Mouse (Mus musculus) CH12.LX (cell line): ENCODE data around the gene Cdh5. TPM values are rescaled to one million over a fixed set of nuclear protein-coding genes. Genes with fewer than 3 reads are reported as not detected.

ENCODE experiments used
- DNase-seq: peaks from one replicate; pipeline ENCODE4 v3.0.0-alpha.2; 2013; ENCODE audit errors: extremely low read depth
- H3K27ac ChIP-seq: 2 replicates; pipeline ENCODE4 v1.5.1; 2012; ENCODE audit warnings: low read depth, mild to moderate bottlenecking, control low read depth, moderate library complexity; ENCODE audit not compliant: insufficient read depth
- H3K27me3 ChIP-seq: replicated peaks from 2 replicates; pipeline ENCODE3; 2012; ENCODE audit warnings: inconsistent platforms
- H3K36me3 ChIP-seq, 2 experiments: replicated peaks in 1 of 2; 2 replicates each; pipeline versions ENCODE3 to v1.6.1; 2012; ENCODE audit warnings: inconsistent platforms in 1 of 2, low read length in 1 of 2, mild to moderate bottlenecking in 1 of 2, mixed read lengths in 1 of 2, moderate library complexity in 1 of 2; ENCODE audit not compliant: control insufficient read depth in 1 of 2, insufficient read depth in 1 of 2
- H3K4me1 ChIP-seq, 2 experiments: 2 replicates each; pipeline ENCODE4 v1.6.1; 2012; ENCODE audit warnings: inconsistent platforms in 1 of 2, moderate library complexity in 1 of 2; ENCODE audit not compliant: insufficient read depth in 2 of 2, control insufficient read depth in 1 of 2
- H3K4me2 ChIP-seq: 2 replicates; pipeline ENCODE4 v1.6.1; 2012; ENCODE audit warnings: low read depth, mild to moderate bottlenecking, control low read depth; ENCODE audit not compliant: poor library complexity, insufficient read depth, severe bottlenecking
- H3K4me3 ChIP-seq, 3 experiments: fragments of 150-350 bp in 1 of 3; sonication (generic) in 1 of 3; replicated peaks in 1 of 3; 2 replicates each; pipeline versions ENCODE3 to v1.5.1; 2011 to 2012; ENCODE audit warnings: low read depth in 2 of 3, low read length in 2 of 3, mild to moderate bottlenecking in 2 of 3, moderate library complexity in 2 of 3, control low read depth in 1 of 3, improper control_type of control experiment in 1 of 3, inconsistent platforms in 1 of 3, mixed read lengths in 1 of 3; ENCODE audit not compliant: poor library complexity in 1 of 3
- H3K79me2 ChIP-seq: replicated peaks from 2 replicates; pipeline ENCODE4 v1.6.1; 2012; ENCODE audit warnings: mild to moderate bottlenecking, moderate library complexity; ENCODE audit not compliant: control insufficient read depth, poor library complexity, insufficient read depth, severe bottlenecking; ENCODE audit errors: extremely low read depth
- H3K9ac ChIP-seq: 2 replicates; pipeline ENCODE4 v1.6.1; 2012; ENCODE audit warnings: low read depth, mild to moderate bottlenecking, control low read depth, moderate library complexity; ENCODE audit not compliant: insufficient read depth
- H3K9me3 ChIP-seq: replicated peaks from 2 replicates; pipeline ENCODE3; 2012; ENCODE audit warnings: low read length, inconsistent platforms, mixed read lengths
- BHLHE40 ChIP-seq: IDR thresholded peaks from 2 replicates; pipeline ENCODE4 v1.6.1; 2011; ENCODE audit warnings: mild to moderate bottlenecking, low read depth, low read length, improper control_type of control experiment
- CHD1 ChIP-seq: IDR thresholded peaks from 2 replicates; pipeline ENCODE4 v1.6.1; 2012; ENCODE audit warnings: low read depth, low read length, improper control_type of control experiment, inconsistent platforms
- E2F4 ChIP-seq: IDR thresholded peaks from 2 replicates; pipeline ENCODE4 v1.6.1; 2011; ENCODE audit warnings: low read depth, low read length, improper control_type of control experiment; ENCODE audit not compliant: insufficient replicate concordance
- ELF1 ChIP-seq: IDR thresholded peaks from 2 replicates; pipeline ENCODE4 v1.6.1; 2014; ENCODE audit warnings: low read depth, mild to moderate bottlenecking, inconsistent platforms, low read length, improper control_type of control experiment
- EP300 ChIP-seq: IDR thresholded peaks from 2 replicates; pipeline ENCODE4 v1.6.1; 2011; ENCODE audit warnings: low read length, improper control_type of control experiment
- GABPA ChIP-seq: IDR thresholded peaks from 2 replicates; pipeline ENCODE4 v1.6.1; 2012; ENCODE audit warnings: low read depth, low read length, improper control_type of control experiment, inconsistent platforms; ENCODE audit not compliant: insufficient replicate concordance
- JUN ChIP-seq: IDR thresholded peaks from 2 replicates; pipeline ENCODE4 v1.6.1; 2011; ENCODE audit warnings: low read depth, mild to moderate bottlenecking, low read length, improper control_type of control experiment, moderate library complexity; ENCODE audit not compliant: insufficient read depth
- JUND ChIP-seq: conservative IDR thresholded peaks from 2 replicates; pipeline ENCODE4 v1.6.1; 2011; ENCODE audit warnings: low read depth, low read length, improper control_type of control experiment
- KAT2A ChIP-seq: IDR thresholded peaks from 2 replicates; pipeline ENCODE4 v1.6.1; 2012; ENCODE audit warnings: low read length, improper control_type of control experiment, inconsistent platforms; ENCODE audit not compliant: insufficient replicate concordance
- MXI1 ChIP-seq: IDR thresholded peaks from 2 replicates; pipeline ENCODE4 v1.6.1; 2011; ENCODE audit warnings: mild to moderate bottlenecking, low read depth, low read length, improper control_type of control experiment
- MYC ChIP-seq: IDR thresholded peaks from 2 replicates; pipeline ENCODE4 v1.6.1; 2011; ENCODE audit warnings: low read depth, mild to moderate bottlenecking, improper control_type of control experiment, low read length
- NELFE ChIP-seq: IDR thresholded peaks from 2 replicates; pipeline ENCODE4 v1.6.1; 2011; ENCODE audit warnings: low read depth, low read length, improper control_type of control experiment
- RCOR1 ChIP-seq: conservative IDR thresholded peaks from 2 replicates; pipeline ENCODE4 v1.6.1; 2012; ENCODE audit warnings: low read depth, mild to moderate bottlenecking, inconsistent platforms, low read length, improper control_type of control experiment
- SIN3A ChIP-seq: IDR thresholded peaks from 2 replicates; pipeline ENCODE4 v1.6.1; 2012; ENCODE audit warnings: low read length, improper control_type of control experiment, inconsistent platforms
- SMC3 ChIP-seq: IDR thresholded peaks from 2 replicates; pipeline ENCODE4 v1.6.1; 2011; ENCODE audit warnings: low read depth, low read length, improper control_type of control experiment
- TBP ChIP-seq: conservative IDR thresholded peaks from 2 replicates; pipeline ENCODE4 v1.6.1; 2011; ENCODE audit warnings: low read depth, low read length, improper control_type of control experiment
- USF1 ChIP-seq: IDR thresholded peaks from 2 replicates; pipeline ENCODE4 v1.6.1; 2014; ENCODE audit warnings: low read depth, mild to moderate bottlenecking, inconsistent platforms, low read length, improper control_type of control experiment
- USF2 ChIP-seq: conservative IDR thresholded peaks from 2 replicates; pipeline ENCODE4 v1.6.1; 2011; ENCODE audit warnings: low read depth, low read length, improper control_type of control experiment
- ZMIZ1 ChIP-seq: IDR thresholded peaks from 2 replicates; pipeline ENCODE4 v1.6.1; 2012; ENCODE audit warnings: low read depth, mild to moderate bottlenecking, inconsistent platforms, low read length, improper control_type of control experiment
- dilution Hi-C: fragments of 300-500 bp; cut with MboI; formaldehyde crosslinking; loops from 2 replicates; pipeline ENCODE4 v1.14.3; 2020; ENCODE audit warnings: low sequenced_read_pairs; ENCODE audit not compliant: extremely low pct_unique_long_range_greater_than_20kb, extremely low pct_ligation_motif_present
- in situ Hi-C: fragments of 300-500 bp; cut with MboI; formaldehyde crosslinking; loops from 3 replicates; pipeline ENCODE4 v1.14.3; 2019; ENCODE audit warnings: low sequenced_read_pairs, low pct_ligation_motif_present, low pct_unique_long_range_greater_than_20kb, mixed read lengths
- polyA plus RNA-seq: library from polyadenylated mRNA; unstranded; fragments of >175 nt; gene quantifications from 2 replicates; pipeline ENCODE4 v1.2.1, GENCODE M21; 2012; ENCODE audit warnings: low read depth; ENCODE audit not compliant: insufficient read length
- total RNA-seq, 2 experiments: library from RNA; depleted of rRNA; stranded (reverse); fragments of 300-350 nt in 1 of 2; fragments of >200 nt in 1 of 2; gene quantifications; 2 replicates each; pipeline ENCODE4 v1.2.3; 2012 to 2014

Cdh5 gene
- total and polyA plus RNA-seq, 3 experiments, result 0.25 to 1.8 (median 0.48) TPM

DNA sequence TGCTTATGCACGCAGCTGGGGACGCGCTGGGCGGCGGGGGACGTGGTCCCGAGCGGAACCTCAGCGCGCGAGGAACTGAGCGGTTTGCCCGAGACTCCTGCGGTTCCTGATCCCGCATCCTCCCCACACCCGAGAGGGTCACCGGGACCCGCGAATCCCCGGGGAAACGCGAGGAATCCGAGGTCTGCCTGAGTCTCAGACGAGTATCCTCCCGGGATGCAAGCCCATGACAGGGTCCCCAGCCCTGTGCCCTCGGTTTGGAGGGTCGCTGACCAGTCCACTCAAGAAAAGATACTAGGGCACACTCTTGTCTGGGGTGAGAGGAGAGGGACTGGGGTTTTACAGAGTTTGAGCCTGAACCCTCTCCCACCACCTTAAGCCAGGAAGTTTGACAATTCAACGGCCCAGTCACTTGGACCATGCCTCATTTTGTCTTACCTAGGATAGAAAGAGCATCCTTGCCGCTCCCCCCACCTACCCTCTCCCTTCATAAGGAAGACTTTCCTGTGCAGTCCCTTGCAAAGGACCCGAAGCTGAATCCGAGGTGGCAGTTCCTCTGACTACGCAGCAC is 69.7 kb downstream of the Cdh5 start:
- H3K9ac ChIP-seq, result no peak overlapping the region
- H3K9me3 ChIP-seq, result peaks cover 13% of the 10 kb centered on the region
- no peak overlapping the region for H3K4me3 ChIP-seq
- TF ChIP-seq MYC (no peak), SMC3 (no peak), USF1 (no peak), EP300 (no peak)
- dilution Hi-C loops (no loop called here), in situ Hi-C loops (no loop called here)
- DNase-seq, result no peak
- H3K27ac ChIP-seq, result no peak overlapping the region
- H3K27me3 ChIP-seq, result peaks cover 2% of the 10 kb centered on the region
- no peaks in the 10 kb centered on the region for H3K36me3 ChIP-seq
- peaks cover 8 to 11% of the 10 kb centered on the region in 2 experiments for H3K4me1 ChIP-seq
- no peak overlapping the region for H3K4me2 ChIP-seq
- H3K79me2 ChIP-seq, result no peaks in the 10 kb centered on the region

DNA sequence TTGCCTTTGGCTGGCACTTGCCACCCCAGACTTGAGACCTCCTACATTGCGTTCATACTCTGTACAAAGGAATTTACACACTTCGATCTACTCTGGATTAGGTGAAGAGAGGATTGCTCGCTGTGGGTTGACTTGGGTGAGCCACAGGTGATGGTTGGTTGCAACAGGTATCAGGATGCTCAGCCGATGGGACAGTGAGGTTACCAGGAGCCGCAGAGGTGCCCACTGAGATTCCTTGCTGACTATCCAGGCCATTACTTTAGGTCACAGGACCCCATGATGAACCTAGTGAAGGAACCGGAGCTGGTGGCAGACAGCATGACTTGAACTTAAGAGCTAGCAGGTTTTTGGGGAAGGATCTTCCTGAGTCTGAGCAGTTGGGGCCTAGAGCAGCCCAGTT is 71.0 kb downstream of the Cdh5 start:
- in situ Hi-C loops (no loop called here), dilution Hi-C loops (no loop called here)
- Histone ChIP-seq H3K4me3 (no peak overlapping the region), H3K4me2 (no peak overlapping the region), H3K27me3 (peaks cover 2% of the 10 kb centered on the region), H3K79me2 (no peaks in the 10 kb centered on the region), H3K27ac (no peak overlapping the region), H3K9me3 (peaks cover 13% of the 10 kb centered on the region), H3K36me3 (no peaks in the 10 kb centered on the region), H3K9ac (no peak overlapping the region), H3K4me1 (peaks cover 9 to 19% of the 10 kb centered on the region in 2 experiments)
- TF ChIP-seq JUND, result no peak
- no peak for TF ChIP-seq SIN3A
- TF ChIP-seq MYC, result no peak
- no peak for TF ChIP-seq SMC3
- TF ChIP-seq CHD1, result no peak
- TF ChIP-seq RCOR1, result no peak
- TF ChIP-seq KAT2A, result no peak
- TF ChIP-seq GABPA, result no peak
- no peak for TF ChIP-seq USF2
- no peak for TF ChIP-seq E2F4
- TF ChIP-seq JUN, result no peak
- TF ChIP-seq BHLHE40, result no peak
- no peak for TF ChIP-seq ELF1
- TF ChIP-seq ZMIZ1, result no peak
- no peak for TF ChIP-seq TBP
- TF ChIP-seq USF1, result no peak
- no peak for TF ChIP-seq MXI1
- TF ChIP-seq NELFE, result no peak
- DNase-seq, result no peak
